Mouse (Mus musculus) C2C12 (cell line): ENCODE data around the gene Grip2. TPM values are rescaled to one million over a fixed set of nuclear protein-coding genes. Genes with fewer than 3 reads are reported as not detected.

Experiments
- H3K27me3 ChIP-seq: one replicate; pipeline ENCODE4 v1.6.1; 2011; ENCODE audit not compliant: control insufficient read depth, insufficient read depth, insufficient read length
- H3K36me3 ChIP-seq: one replicate; pipeline ENCODE4 v1.6.1; 2011; ENCODE audit not compliant: control insufficient read depth, insufficient read depth
- H3K4me3 ChIP-seq: one replicate; pipeline ENCODE4 v1.5.1; 2011; ENCODE audit warnings: mild to moderate bottlenecking, control low read depth; ENCODE audit not compliant: poor library complexity, insufficient read depth, severe bottlenecking
- H3K79me2 ChIP-seq: one replicate; pipeline ENCODE4 v1.6.1; 2011; ENCODE audit not compliant: control insufficient read depth, insufficient read depth
- H3K79me3 ChIP-seq: one replicate; pipeline ENCODE4 v1.6.1; 2011; ENCODE audit warnings: low read depth, control low read depth
- H3ac ChIP-seq: one replicate; pipeline ENCODE3; 2011; ENCODE audit warnings: low read depth; ENCODE audit not compliant: control insufficient read depth, insufficient read length
- CEBPB ChIP-seq: IDR thresholded peaks from one replicate; pipeline ENCODE4 v1.6.1; 2011; ENCODE audit warnings: low read depth, mild to moderate bottlenecking, control low read depth, moderate library complexity
- CTCF ChIP-seq: IDR thresholded peaks from one replicate; pipeline ENCODE4 v1.5.1; 2011; ENCODE audit not compliant: control insufficient read depth, insufficient read depth, insufficient read length
- FOSL1 ChIP-seq: IDR thresholded peaks from one replicate; pipeline ENCODE4 v1.8.0; 2011; ENCODE audit warnings: mild to moderate bottlenecking, low read length; ENCODE audit not compliant: poor library complexity, insufficient read depth, severe bottlenecking
- MAX ChIP-seq: IDR thresholded peaks from one replicate; pipeline ENCODE4 v1.6.1; 2011; ENCODE audit warnings: mild to moderate bottlenecking, control low read depth
- MYOD1 ChIP-seq: IDR thresholded peaks from one replicate; pipeline ENCODE4 v1.6.1; 2011; ENCODE audit warnings: low read depth; ENCODE audit not compliant: control insufficient read depth, insufficient read length
- MYOG ChIP-seq: IDR thresholded peaks from one replicate; pipeline ENCODE4 v1.6.1; 2011; ENCODE audit not compliant: control insufficient read depth, insufficient read length; ENCODE audit errors: extremely low read depth
- USF1 ChIP-seq: IDR thresholded peaks from one replicate; pipeline ENCODE4 v1.6.1; 2011; ENCODE audit warnings: low read depth, mild to moderate bottlenecking, control low read depth, moderate library complexity
- polyA plus RNA-seq: library from polyadenylated mRNA; unstranded; fragments of >200 nt; fragmentation: generic; extraction: Trizol; gene quantifications from one replicate; pipeline ENCODE4 v1.2.1, GENCODE M21; 2012; ENCODE audit warnings: missing spikeins

The Grip2 gene
- polyA plus RNA-seq, 1 experiment, result 0.02 TPM

GRCm38 (mm10) chr6:91807169-91807568 lies 19.9 kb downstream of the Grip2 start:
- Histone ChIP-seq H3K27me3 (peaks cover 89% of the 10 kb centered on the region), H3K36me3 (no peaks in the 10 kb centered on the region), H3K4me3 (no peak overlapping the region), H3K79me2 (no peaks in the 10 kb centered on the region), H3ac (no peak overlapping the region), H3K79me3 (no peaks in the 10 kb centered on the region)
- TF ChIP-seq CEBPB (no peak), CTCF (no peak), USF1 (no peak), MAX (no peak), FOSL1 (no peak), MYOD1 (no peak), MYOG (no peak)

GRCm38 (mm10) chr6:91804177-91804576 lies 22.9 kb downstream of the Grip2 start:
- Histone ChIP-seq H3K27me3 (peaks cover 88% of the 10 kb centered on the region), H3ac (no peak overlapping the region), H3K79me3 (no peaks in the 10 kb centered on the region), H3K36me3 (no peaks in the 10 kb centered on the region), H3K79me2 (no peaks in the 10 kb centered on the region), H3K4me3 (no peak overlapping the region)
- TF ChIP-seq MAX (no peak), FOSL1 (no peak), USF1 (no peak), CEBPB (no peak), MYOD1 (no peak), CTCF (no peak), MYOG (no peak)

DNA sequence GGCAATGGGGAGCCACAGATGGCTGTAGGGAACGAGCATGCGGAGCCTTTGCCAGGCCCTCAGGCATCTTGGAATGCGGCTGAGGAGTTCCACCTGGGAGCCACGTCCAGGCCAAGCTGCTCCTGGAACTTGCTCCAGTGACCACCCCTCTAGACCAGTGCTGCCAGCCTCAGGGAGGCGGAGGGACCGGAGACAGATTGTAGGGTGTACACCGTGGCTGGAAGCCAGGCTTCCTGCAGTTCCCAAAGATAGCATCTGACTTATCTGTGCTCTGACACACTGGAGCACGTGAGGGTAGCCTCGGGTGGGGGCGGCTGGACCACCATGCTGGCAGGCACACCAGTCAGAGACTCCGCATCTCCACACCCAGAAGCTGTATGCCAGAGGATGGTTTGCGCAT lies 28.6 kb downstream of the Grip2 start:
- Histone ChIP-seq H3K4me3 (no peak overlapping the region), H3ac (no peak overlapping the region), H3K79me3 (no peaks in the 10 kb centered on the region), H3K79me2 (no peaks in the 10 kb centered on the region), H3K36me3 (no peaks in the 10 kb centered on the region), H3K27me3 (peaks cover 83% of the 10 kb centered on the region)
- TF ChIP-seq FOSL1, result no peak
- TF ChIP-seq MAX, result no peak
- TF ChIP-seq MYOG, result no peak
- no peak for TF ChIP-seq USF1
- TF ChIP-seq CEBPB, result no peak
- TF ChIP-seq CTCF, result no peak
- no peak for TF ChIP-seq MYOD1

- no peaks in the 10 kb centered on the region for H3K36me3 ChIP-seq
- H3K79me3 ChIP-seq, result no peaks in the 10 kb centered on the region
- no peak for TF ChIP-seq MYOG
- no peak for TF ChIP-seq MYOD1
- TF ChIP-seq FOSL1, result no peak
- no peak overlapping the region for H3ac ChIP-seq
- H3K27me3 ChIP-seq, result peaks cover 80% of the 10 kb centered on the region
- H3K4me3 ChIP-seq, result no peak overlapping the region
- no peaks in the 10 kb centered on the region for H3K79me2 ChIP-seq
These were observed 30.3 kb downstream of the Grip2 start for GRCm38 (mm10) chr6:91796736-91797135.

DNA sequence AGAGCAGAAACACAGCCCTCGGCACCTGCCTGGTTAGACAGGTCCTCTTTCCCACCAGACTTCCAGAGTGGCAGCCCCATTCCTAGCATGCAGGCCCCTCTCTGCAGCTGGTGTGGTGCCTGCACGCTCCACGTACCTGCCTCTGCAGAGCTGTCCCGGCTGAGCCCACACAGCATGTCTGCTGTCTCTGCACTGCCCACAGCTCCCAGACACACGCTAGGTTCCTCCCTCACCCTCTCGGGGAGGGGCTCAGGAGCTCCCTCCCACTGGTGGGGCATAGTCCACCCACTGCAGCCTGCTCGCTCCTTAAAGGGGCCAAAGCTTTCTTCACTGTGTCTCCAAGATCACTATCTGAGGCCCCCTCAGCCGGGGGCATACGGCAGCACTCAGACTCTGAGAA lies 31.0 kb downstream of the Grip2 start:
- Histone ChIP-seq H3K79me3 (no peaks in the 10 kb centered on the region), H3K4me3 (no peak overlapping the region), H3ac (no peak overlapping the region), H3K79me2 (no peaks in the 10 kb centered on the region), H3K36me3 (no peaks in the 10 kb centered on the region), H3K27me3 (peaks cover 80% of the 10 kb centered on the region)
- no peak for TF ChIP-seq CTCF
- TF ChIP-seq MAX, result no peak
- TF ChIP-seq USF1, result no peak
- no peak for TF ChIP-seq MYOD1
- no peak for TF ChIP-seq MYOG

- no peak overlapping the region for H3K4me3 ChIP-seq
- no peaks in the 10 kb centered on the region for H3K36me3 ChIP-seq
- TF ChIP-seq MYOD1 (no peak), FOSL1 (no peak), CEBPB (no peak), USF1 (no peak), CTCF (no peak), MAX (no peak), MYOG (no peak)
- H3K27me3 ChIP-seq, result peaks cover 79% of the 10 kb centered on the region
- H3K79me2 ChIP-seq, result no peaks in the 10 kb centered on the region
- H3ac ChIP-seq, result no peak overlapping the region
- no peaks in the 10 kb centered on the region for H3K79me3 ChIP-seq
These were observed 31.4 kb downstream of the Grip2 start for GRCm38 (mm10) chr6:91795640-91796039.
